Mouse (Mus musculus) bone marrow, adult 2 months (tissue): ENCODE measurements around the gene Setd2. TPM values are rescaled to one million over a fixed set of nuclear protein-coding genes. Genes with fewer than 3 reads are reported as not detected.

Experiments used
- H3K27ac ChIP-seq: fragments of 200-500 bp; 2 replicates; pipeline ENCODE4 v1.5.1; 2012; ENCODE audit warnings: low read depth, mild to moderate bottlenecking, control low read depth, inconsistent platforms, low read length; ENCODE audit not compliant: control insufficient read depth, poor library complexity, insufficient read depth
- H3K4me1 ChIP-seq: fragments of 200-500 bp; 2 replicates; pipeline ENCODE4 v1.6.1; 2011; ENCODE audit warnings: low read length; ENCODE audit not compliant: control insufficient read depth, insufficient read depth
- H3K4me3 ChIP-seq: fragments of 200-500 bp; replicated peaks from 2 replicates; pipeline ENCODE3; 2011; ENCODE audit warnings: mild to moderate bottlenecking, low read depth, low read length, control low read depth; ENCODE audit not compliant: control insufficient read depth
- CTCF ChIP-seq: fragments of 200-500 bp; IDR thresholded peaks from 2 replicates; pipeline ENCODE4 v1.5.1; 2011; ENCODE audit warnings: low read length, control low read depth; ENCODE audit not compliant: control insufficient read depth, insufficient read depth
- POLR2A ChIP-seq: fragments of 200-500 bp; IDR thresholded peaks from 2 replicates; pipeline ENCODE4 v1.6.1; 2011; ENCODE audit warnings: low read depth, mild to moderate bottlenecking, control low read depth, low read length, borderline replicate concordance; ENCODE audit not compliant: control insufficient read depth
- WGBS: fragments of 180-500 bp; shearing (Covaris S2); methylation state at CpG from one replicate; pipeline ENCODE4 v1.1.7; 2018; 5-methylcytosine and 5-hydroxymethylcytosine counted together
- polyA plus RNA-seq: library from polyadenylated mRNA; stranded (reverse); fragments of >200 nt; gene quantifications from 2 replicates; pipeline ENCODE4 v1.2.4, GENCODE M21; 2011; ENCODE audit warnings: low replicate concordance; ENCODE audit not compliant: missing spikeins, insufficient read depth, insufficient read length

Setd2 gene
- polyA plus RNA-seq, 1 experiment: 65.9 TPM

- TF ChIP-seq POLR2A (peak; percentile 73; the same call in 1 of the 2 replicates), CTCF (peak; percentile 59)
- 1% methylated on average over 49 of the region's 53 CpGs for WGBS
- H3K27ac ChIP-seq: peak overlapping the region; percentile 96
- peak overlapping the region; percentile 85 for H3K4me3 ChIP-seq
- peaks cover 5% of the 10 kb centered on the region for H3K4me1 ChIP-seq
Measured at GRCm38 (mm10) chr9:110531914-110532489, 395 bp upstream of the Setd2 start.

DNA sequence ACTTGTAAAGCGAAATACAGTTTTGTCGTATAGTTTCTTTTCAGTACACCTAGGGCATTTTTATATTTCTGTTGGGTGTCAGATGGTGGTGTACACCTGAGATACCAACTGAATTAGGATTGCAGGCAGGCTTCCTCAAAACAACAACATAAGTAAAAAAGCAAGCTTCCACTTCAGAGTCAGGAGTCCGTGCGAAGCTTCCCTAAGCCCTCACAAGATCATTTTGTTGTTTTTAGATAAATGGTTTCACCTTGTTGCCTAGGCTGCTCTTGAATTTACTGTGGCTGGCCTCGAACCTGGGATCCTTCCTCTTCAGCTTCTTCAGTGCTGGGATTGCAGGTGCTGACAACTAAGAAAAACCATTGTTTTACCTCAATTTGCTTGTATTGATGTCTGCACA lies 1.2 kb downstream of the Setd2 start:
- Histone ChIP-seq H3K4me1 (peaks cover 3% of the 10 kb centered on the region), H3K4me3 (peak overlapping the region; percentile 85), H3K27ac (no peak overlapping the region)
- TF ChIP-seq POLR2A (no peak), CTCF (no peak)
- 9% methylated on average over 5 of the region's 5 CpGs for WGBS

- no peak for TF ChIP-seq POLR2A
- TF ChIP-seq CTCF: no peak
- no peak overlapping the region for H3K4me3 ChIP-seq
- no peak overlapping the region for H3K27ac ChIP-seq
- WGBS: 49% methylated on average over 2 of the region's 2 CpGs
- H3K4me1 ChIP-seq: peaks cover 3% of the 10 kb centered on the region
Measured at GRCm38 (mm10) chr9:110535114-110535513, 2.7 kb downstream of the Setd2 start.

- H3K4me3 ChIP-seq: no peak overlapping the region
- no peak overlapping the region for H3K27ac ChIP-seq
- WGBS: 85% methylated on average over 2 of the region's 2 CpGs
- TF ChIP-seq CTCF (no peak), POLR2A (no peak)
- no peaks in the 10 kb centered on the region; the same call in 1 of the 2 replicates for H3K4me1 ChIP-seq
Measured at GRCm38 (mm10) chr9:110536636-110537035, 4.2 kb downstream of the Setd2 start.

DNA sequence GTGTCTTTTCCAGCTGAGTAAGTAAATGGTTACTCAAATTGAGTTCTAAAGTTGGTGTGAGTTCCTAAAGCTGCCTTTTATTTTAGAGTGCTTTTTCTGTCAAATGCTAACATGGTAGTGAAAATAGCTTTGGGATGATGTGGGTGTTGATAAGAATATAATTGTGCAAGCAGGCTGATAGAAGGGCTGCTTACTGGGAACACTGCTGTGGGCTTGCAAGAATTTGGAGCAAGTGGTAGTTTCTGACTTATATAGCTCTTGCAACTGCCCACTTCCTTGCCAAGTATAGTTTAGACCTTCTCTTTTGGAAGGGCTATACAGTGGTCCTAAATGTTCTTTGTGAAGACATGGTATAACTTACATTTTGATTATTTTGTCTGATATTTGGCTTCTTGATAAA lies 6.1 kb downstream of the Setd2 start:
- TF ChIP-seq POLR2A (no peak), CTCF (no peak)
- Histone ChIP-seq H3K27ac (no peak overlapping the region), H3K4me3 (no peak overlapping the region), H3K4me1 (no peaks in the 10 kb centered on the region; the same call in none of the 2 replicates)

- no peak for TF ChIP-seq CTCF
- TF ChIP-seq POLR2A: no peak
- WGBS: 27% methylated on average over 4 of the region's 4 CpGs
- H3K4me1 ChIP-seq: no peaks in the 10 kb centered on the region; the same call in none of the 2 replicates
Measured at GRCm38 (mm10) chr9:110541988-110542387, 9.6 kb downstream of the Setd2 start.

GRCm38 (mm10) chr9:110548261-110548660 lies 15.9 kb downstream of the Setd2 start:
- H3K27ac ChIP-seq: no peak overlapping the region

More at GRCm38 (mm10) chr9:110541988-110542387, 9.6 kb downstream of the Setd2 start:
- Histone ChIP-seq H3K4me3 (no peak overlapping the region), H3K27ac (no peak overlapping the region)

GRCm38 (mm10) chr9:110568309-110568708 lies 35.9 kb downstream of the Setd2 start:
- Histone ChIP-seq H3K4me1 (no peaks in the 10 kb centered on the region), H3K27ac (no peak overlapping the region), H3K4me3 (no peak overlapping the region)
- TF ChIP-seq CTCF: no peak
- TF ChIP-seq POLR2A: no peak

More at GRCm38 (mm10) chr9:110548261-110548660, 15.9 kb downstream of the Setd2 start:
- 79% methylated on average over 19 of the region's 19 CpGs for WGBS
- TF ChIP-seq POLR2A (no peak), CTCF (no peak)
- Histone ChIP-seq H3K4me1 (no peaks in the 10 kb centered on the region; the same call in 1 of the 2 replicates), H3K4me3 (no peak overlapping the region)
